Mouse (Mus musculus) intestine, embryonic 15.5 days (tissue): ENCODE measurements around the gene Ogfrl1. TPM values are rescaled to one million over a fixed set of nuclear protein-coding genes. Genes with fewer than 3 reads are reported as not detected.
A peak's percentile ranks its signal among the peaks of the same experiment; 100 is the strongest.

ENCODE experiments used
- ATAC-seq: fragments of 200-750 bp; cut with Nextera tagmentation; 2 replicates; pipeline ENCODE4 v1.8.0; 2017; ENCODE audit warnings: moderate TSS enrichment, moderate library complexity
- H3K27ac ChIP-seq: fragments of 300-500 bp; sonication (generic); 2 replicates; pipeline ENCODE4 v1.5.1; 2015; ENCODE audit warnings: mild to moderate bottlenecking, inconsistent platforms
- H3K27me3 ChIP-seq: fragments of 300-500 bp; sonication (generic); replicated peaks from 2 replicates; pipeline ENCODE4 v1.6.1; 2015; ENCODE audit warnings: inconsistent platforms
- H3K36me3 ChIP-seq: fragments of 300-500 bp; sonication (generic); 2 replicates; pipeline ENCODE4 v1.6.1; 2015; ENCODE audit warnings: inconsistent platforms
- H3K4me1 ChIP-seq: fragments of 300-500 bp; sonication (generic); replicated peaks from 2 replicates; pipeline ENCODE4 v1.6.1; 2015; ENCODE audit warnings: inconsistent platforms
- H3K4me2 ChIP-seq: fragments of 300-500 bp; sonication (generic); replicated peaks from 2 replicates; pipeline ENCODE4 v1.6.1; 2015; ENCODE audit warnings: mild to moderate bottlenecking, inconsistent platforms
- H3K4me3 ChIP-seq: fragments of 300-500 bp; sonication (generic); replicated peaks from 2 replicates; pipeline ENCODE4 v1.5.1; 2015; ENCODE audit warnings: inconsistent platforms
- H3K9ac ChIP-seq: fragments of 300-500 bp; sonication (generic); 2 replicates; pipeline ENCODE4 v1.6.1; 2015; ENCODE audit warnings: inconsistent platforms
- H3K9me3 ChIP-seq: fragments of 300-500 bp; sonication (generic); 2 replicates; pipeline ENCODE4 v1.6.1; 2016; ENCODE audit warnings: inconsistent platforms
- WGBS: fragments of 180-500 bp; shearing (Covaris S2); methylation state at CpG from one replicate; pipeline ENCODE4 v1.1.7; 2015; 5-methylcytosine and 5-hydroxymethylcytosine counted together
- polyA plus RNA-seq: library from polyadenylated mRNA; unstranded; fragments of >200 nt; fragmentation: Nextera tagmentation; extraction: Ambion mirVana; gene quantifications from 2 replicates; pipeline ENCODE4 v1.2.1, GENCODE M21; 2015

Gene Ogfrl1
- polyA plus RNA-seq, 1 experiment from 2014 or later: 7.6 TPM

DNA sequence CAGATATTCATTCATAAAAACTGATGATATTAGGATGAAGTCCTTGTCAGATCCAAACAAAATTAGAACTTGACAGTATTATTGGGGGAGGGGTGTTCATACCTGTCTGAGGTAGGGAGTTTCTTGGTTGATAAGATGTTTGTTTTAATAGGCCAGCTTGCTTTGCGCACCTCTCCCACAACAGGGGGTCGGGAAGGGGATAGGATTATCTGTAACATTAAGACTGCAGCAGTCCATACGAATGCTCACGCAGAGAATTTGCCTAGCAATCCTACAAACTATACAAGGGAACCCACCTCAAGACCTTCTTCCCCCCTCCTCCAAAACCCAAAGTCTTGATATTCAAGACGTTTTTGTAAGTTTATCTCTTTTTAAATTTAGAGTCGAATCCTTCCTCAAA, 13.2 kb downstream of the Ogfrl1 start:
- H3K36me3 ChIP-seq: no peaks in the 10 kb centered on the region
- H3K4me2 ChIP-seq: no peak overlapping the region
- H3K9me3 ChIP-seq: no peaks in the 10 kb centered on the region
- WGBS: 90% methylated on average over 6 of the region's 6 CpGs
- H3K4me3 ChIP-seq: no peak overlapping the region
- H3K27me3 ChIP-seq: no peaks in the 10 kb centered on the region
- H3K4me1 ChIP-seq: 0 out of 2 replicates have a peak, but pooled peaks cover 4% of the 10 kb centered on the region
- no peak overlapping the region for H3K27ac ChIP-seq
- no peak overlapping the region for H3K9ac ChIP-seq
- ATAC-seq: no peak

DNA sequence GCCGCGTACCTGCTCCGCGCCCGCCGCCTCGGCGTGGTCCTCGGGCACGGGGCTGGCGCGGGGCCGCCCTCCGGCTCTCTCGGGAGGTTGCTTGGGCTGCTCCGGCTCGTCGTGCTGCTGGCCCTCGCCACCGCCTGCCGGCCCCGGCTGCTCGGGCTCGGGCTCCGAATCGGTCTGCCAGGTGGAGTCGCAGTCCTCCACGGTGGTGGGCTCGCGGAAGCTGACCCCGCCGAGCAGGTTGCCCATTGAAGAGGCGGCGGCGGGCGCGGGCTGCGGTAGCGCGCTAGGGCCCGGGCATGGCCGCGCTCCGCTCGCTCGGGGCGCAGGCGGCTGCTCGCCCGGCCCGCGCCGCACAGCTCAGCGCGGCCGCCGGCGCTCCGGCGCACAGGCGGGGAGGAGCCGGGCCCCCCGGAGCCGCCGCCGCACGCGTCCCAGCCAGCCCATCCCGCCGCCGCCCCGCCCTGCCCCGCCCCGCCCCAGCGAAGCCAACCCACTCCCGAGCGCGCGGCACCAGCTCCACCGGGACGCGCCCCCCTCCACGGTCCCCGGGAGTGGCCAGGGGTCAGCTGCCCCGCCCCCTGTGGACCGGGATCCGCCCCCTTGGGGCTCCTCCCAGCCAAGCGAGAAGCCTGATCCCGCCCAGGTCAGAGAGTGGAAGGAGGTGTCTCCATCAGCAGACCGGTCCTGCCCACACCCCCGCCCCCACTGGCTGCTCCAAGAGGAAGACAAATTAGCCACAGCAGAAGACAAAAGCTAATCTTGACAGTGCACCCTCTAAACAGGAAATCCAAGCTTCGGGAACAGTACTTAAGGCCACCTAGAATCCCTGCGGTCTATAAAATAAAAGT, 14.5 kb downstream of the Ogfrl1 start:
- H3K36me3 ChIP-seq: no peaks in the 10 kb centered on the region
- H3K4me2 ChIP-seq: peak overlapping the region; percentile 97
- H3K4me3 ChIP-seq: peak overlapping the region; percentile 75
- peak; percentile 99 for ATAC-seq
- H3K9me3 ChIP-seq: no peaks in the 10 kb centered on the region
- 0 out of 2 replicates have a peak, but pooled peaks cover 4% of the 10 kb centered on the region for H3K4me1 ChIP-seq
- WGBS: under 1% methylated on average over 75 of the region's 93 CpGs
- H3K27me3 ChIP-seq: no peaks in the 10 kb centered on the region
- peak overlapping the region; percentile 74 for H3K9ac ChIP-seq
- peak overlapping the region; percentile 81 for H3K27ac ChIP-seq

DNA sequence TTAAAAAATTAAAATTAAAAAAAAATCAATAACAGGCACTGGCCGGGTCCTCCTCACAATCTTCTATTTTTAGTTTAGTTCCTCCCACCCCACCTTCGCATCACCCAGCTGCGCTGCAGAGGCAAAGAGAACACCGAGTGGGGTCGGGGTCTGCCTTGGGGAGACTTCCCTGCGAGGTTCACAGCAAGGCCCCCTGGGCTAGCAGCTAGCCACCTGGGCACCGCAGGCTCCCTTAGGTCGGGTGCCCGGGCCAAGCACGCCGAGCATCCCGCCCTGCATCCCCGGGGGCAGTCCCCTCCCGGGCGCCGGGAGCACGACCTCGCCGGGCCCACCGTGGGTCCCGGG, 15.1 kb downstream of the Ogfrl1 start:
- Histone ChIP-seq H3K4me3 (peak overlapping the region; percentile 75), H3K27me3 (no peaks in the 10 kb centered on the region), H3K9me3 (no peaks in the 10 kb centered on the region), H3K36me3 (no peaks in the 10 kb centered on the region), H3K4me2 (peak overlapping the region; percentile 97), H3K4me1 (0 out of 2 replicates have a peak, but pooled peaks cover 4% of the 10 kb centered on the region), H3K27ac (peak overlapping the region; percentile 81), H3K9ac (peak overlapping the region; percentile 74)
- under 1% methylated on average over 21 of the region's 21 CpGs for WGBS
- ATAC-seq: no peak

DNA sequence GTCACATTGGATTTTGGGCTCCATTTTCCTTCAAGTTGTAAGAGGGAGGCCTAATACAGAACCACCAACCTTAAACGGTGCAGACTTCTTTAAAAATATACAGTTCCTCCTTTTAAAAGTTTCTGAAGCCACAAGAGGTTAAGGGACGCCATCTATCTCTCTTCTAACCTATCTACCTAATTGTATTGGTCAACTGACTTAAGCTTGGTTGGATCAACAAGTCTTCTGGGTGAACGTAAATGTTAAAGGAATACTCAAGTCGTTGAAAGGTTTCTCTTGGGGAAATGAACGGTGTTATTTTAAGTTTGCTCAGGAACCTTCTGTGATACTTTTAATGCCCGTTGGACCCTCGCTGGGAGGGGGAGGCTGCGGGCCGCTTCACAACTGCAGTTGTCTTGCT, 15.5 kb downstream of the Ogfrl1 start:
- Histone ChIP-seq H3K4me3 (peak overlapping the region; percentile 75), H3K27me3 (no peaks in the 10 kb centered on the region), H3K9ac (peak overlapping the region; percentile 74; the same call in 1 of the 2 replicates), H3K4me2 (peak overlapping the region; percentile 97), H3K4me1 (0 out of 2 replicates have a peak, but pooled peaks cover 4% of the 10 kb centered on the region), H3K27ac (no peak overlapping the region), H3K9me3 (no peaks in the 10 kb centered on the region), H3K36me3 (no peaks in the 10 kb centered on the region)
- no peak for ATAC-seq
- WGBS: 18% methylated on average over 9 of the region's 9 CpGs

DNA sequence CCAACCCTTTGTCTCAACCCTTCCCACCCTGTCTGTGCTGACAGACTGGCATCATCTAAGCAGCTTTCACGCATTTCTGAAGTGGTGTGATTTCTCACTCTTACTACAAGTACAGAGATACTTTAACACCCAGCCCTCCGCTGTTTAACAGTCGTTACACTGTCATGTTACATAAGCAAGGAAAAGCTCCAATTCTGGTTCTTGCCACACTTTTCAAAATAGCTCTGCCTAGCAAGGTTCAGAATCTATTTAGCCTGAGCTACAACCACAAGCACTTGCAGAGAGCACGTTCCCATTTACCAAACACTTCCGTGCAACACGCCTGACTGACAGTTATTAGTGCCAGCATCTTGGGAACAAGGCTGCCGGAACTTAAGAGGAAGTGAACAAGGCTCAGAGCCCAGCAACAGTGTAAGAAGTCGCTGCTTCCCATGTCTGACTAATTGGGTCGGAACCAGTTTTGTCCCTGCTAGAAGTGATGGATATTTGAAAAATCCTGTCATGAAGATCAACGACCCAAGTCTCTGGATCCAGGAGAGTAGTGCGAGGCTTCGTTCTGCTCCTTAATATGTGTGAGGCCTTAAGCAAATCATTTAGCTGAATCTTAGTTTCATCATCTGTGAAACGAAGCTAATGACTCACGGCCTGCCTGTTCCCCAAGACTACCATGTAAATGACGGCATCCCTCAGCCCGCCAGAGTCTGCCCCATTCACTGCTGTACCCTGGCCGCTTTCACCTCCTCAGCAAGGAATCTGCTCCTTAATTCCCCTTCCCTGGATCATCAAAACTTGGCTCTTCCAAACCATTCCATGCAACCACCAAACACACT, 17.4 kb downstream of the Ogfrl1 start:
- no peak for ATAC-seq
- Histone ChIP-seq H3K27me3 (no peaks in the 10 kb centered on the region), H3K4me3 (no peak overlapping the region), H3K9me3 (no peaks in the 10 kb centered on the region), H3K9ac (no peak overlapping the region), H3K36me3 (no peaks in the 10 kb centered on the region), H3K27ac (no peak overlapping the region), H3K4me2 (no peak overlapping the region), H3K4me1 (0 out of 2 replicates have a peak, but pooled peaks cover 4% of the 10 kb centered on the region)
- WGBS: 66% methylated on average over 17 of the region's 17 CpGs

DNA sequence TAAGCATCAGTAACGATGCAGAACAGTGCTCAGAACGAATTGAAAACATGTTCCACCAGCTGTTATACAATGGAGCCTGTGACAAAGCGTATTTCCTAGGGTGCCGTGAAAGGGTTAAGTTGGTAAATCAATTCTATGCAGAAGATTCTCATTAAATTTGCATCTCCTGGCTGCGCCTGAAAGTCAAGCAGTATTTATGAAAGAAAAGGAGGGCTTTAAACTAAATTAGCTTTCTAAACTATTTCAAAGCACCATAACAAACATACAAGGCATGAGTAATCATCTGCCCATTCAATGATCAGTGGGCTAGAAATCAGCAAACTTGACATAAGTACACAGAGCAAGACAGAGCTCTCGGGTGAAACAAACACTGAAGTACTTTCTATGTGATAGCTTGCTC, 18.3 kb downstream of the Ogfrl1 start:
- WGBS: 73% methylated on average over 6 of the region's 6 CpGs
- Histone ChIP-seq H3K27me3 (no peaks in the 10 kb centered on the region), H3K4me1 (0 out of 2 replicates have a peak, but pooled peaks cover 4% of the 10 kb centered on the region), H3K9ac (no peak overlapping the region), H3K36me3 (no peaks in the 10 kb centered on the region), H3K4me2 (no peak overlapping the region), H3K9me3 (no peaks in the 10 kb centered on the region), H3K27ac (no peak overlapping the region), H3K4me3 (no peak overlapping the region)
- ATAC-seq: no peak

DNA sequence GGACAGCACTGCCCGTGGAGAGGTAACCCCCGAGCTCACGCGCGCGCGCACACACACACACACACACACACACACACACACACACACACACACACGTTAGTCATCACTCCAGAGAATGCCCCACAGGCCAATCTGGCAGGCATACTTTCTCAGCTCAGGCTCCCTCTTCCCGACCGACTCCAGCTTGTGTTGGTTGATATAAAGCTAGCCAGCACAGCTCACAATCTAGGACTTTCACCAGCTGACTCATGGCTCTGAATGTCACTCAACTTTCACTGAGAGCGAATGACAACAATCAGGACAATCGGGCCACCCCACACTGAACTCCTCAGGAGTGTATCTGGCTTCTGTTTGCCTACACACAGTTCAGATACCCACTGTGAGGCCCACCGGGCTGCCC, 20.0 kb downstream of the Ogfrl1 start:
- no peak overlapping the region for H3K27ac ChIP-seq
- no peak for ATAC-seq
- WGBS: 75% methylated on average over 13 of the region's 13 CpGs

DNA sequence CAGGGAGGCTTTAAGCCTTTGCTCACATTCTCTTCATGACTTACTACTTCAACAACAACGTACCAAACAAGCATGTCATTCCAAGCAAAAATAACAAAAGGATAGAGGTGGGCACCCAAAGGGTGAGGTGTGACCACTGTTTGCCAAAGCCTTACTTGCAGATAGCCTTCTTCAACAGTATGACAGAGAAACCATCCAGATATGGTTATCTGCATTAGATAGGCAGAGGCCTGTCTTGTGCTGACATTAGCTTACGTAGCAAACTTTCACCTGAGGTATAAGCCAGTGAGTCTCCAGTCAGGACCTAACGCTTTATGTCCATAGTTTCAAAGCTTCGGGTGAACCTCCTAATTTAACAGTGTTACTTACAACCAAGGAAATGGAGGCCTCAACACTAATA, 23.4 kb downstream of the Ogfrl1 start:
- Histone ChIP-seq H3K4me3 (no peak overlapping the region), H3K27ac (no peak overlapping the region), H3K9me3 (no peaks in the 10 kb centered on the region), H3K9ac (no peak overlapping the region), H3K27me3 (no peaks in the 10 kb centered on the region), H3K4me2 (no peak overlapping the region), H3K36me3 (no peaks in the 10 kb centered on the region), H3K4me1 (no peaks in the 10 kb centered on the region)
- 75% methylated on average over 4 of the region's 4 CpGs for WGBS
- ATAC-seq: no peak

More for the DNA sequence above, 20.0 kb downstream of the Ogfrl1 start:
- Histone ChIP-seq H3K9ac (no peak overlapping the region), H3K4me3 (no peak overlapping the region), H3K9me3 (no peaks in the 10 kb centered on the region), H3K36me3 (no peaks in the 10 kb centered on the region), H3K4me1 (0 out of 2 replicates have a peak, but pooled peaks cover 2% of the 10 kb centered on the region), H3K27me3 (no peaks in the 10 kb centered on the region), H3K4me2 (no peak overlapping the region)

DNA sequence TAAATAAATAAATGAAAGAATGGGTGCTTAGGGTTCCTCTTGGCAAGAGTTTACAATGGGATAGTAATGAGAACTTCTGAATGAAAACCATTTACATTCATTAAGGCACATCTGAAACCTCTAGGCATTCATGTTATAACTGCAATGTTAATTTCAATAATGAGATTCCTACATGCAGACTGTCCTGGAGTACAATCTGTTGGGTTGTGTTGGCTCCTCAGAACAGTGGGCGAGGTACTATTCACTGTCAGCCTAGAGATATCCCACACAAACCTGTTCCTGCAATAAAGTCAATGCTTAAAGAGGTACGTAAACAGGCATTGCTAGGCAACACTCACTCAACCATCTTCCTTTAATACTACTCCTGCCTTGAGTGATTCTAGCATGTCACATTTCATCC, 32.0 kb downstream of the Ogfrl1 start:
- WGBS: 84% methylated on average over 2 of the region's 2 CpGs
- ATAC-seq: no peak
- Histone ChIP-seq H3K27me3 (no peaks in the 10 kb centered on the region), H3K4me1 (no peaks in the 10 kb centered on the region), H3K9me3 (no peaks in the 10 kb centered on the region), H3K27ac (no peak overlapping the region), H3K4me3 (no peak overlapping the region), H3K4me2 (no peak overlapping the region), H3K36me3 (no peaks in the 10 kb centered on the region), H3K9ac (no peak overlapping the region)

DNA sequence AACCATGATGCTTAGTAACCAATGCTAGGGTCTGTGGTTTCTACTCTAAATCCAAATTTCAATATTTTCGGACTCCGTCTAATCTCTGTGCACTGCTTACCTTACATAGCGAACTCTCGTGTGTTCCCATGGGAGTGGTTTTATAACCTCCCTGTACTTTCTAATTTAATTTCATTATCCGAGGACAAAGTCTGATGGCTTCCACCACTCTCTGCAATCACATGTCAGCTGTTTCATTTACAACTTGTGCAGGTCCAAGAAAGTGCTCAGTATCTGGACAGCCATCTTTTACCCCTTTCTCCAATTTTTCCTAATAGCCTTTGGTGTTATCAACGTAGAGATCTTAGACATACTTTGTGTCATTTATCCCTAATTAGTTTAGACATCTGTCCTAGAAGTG, 44.7 kb downstream of the Ogfrl1 start:
- no peak overlapping the region for H3K9ac ChIP-seq
- WGBS: 78% methylated on average over 6 of the region's 6 CpGs
- no peak overlapping the region for H3K4me3 ChIP-seq
- no peaks in the 10 kb centered on the region for H3K27me3 ChIP-seq
- no peaks in the 10 kb centered on the region for H3K4me1 ChIP-seq
- ATAC-seq: peak; percentile 55; the same call in 1 of the 2 replicates
- no peak overlapping the region for H3K4me2 ChIP-seq
- H3K9me3 ChIP-seq: no peaks in the 10 kb centered on the region
- no peaks in the 10 kb centered on the region for H3K36me3 ChIP-seq
- H3K27ac ChIP-seq: no peak overlapping the region

DNA sequence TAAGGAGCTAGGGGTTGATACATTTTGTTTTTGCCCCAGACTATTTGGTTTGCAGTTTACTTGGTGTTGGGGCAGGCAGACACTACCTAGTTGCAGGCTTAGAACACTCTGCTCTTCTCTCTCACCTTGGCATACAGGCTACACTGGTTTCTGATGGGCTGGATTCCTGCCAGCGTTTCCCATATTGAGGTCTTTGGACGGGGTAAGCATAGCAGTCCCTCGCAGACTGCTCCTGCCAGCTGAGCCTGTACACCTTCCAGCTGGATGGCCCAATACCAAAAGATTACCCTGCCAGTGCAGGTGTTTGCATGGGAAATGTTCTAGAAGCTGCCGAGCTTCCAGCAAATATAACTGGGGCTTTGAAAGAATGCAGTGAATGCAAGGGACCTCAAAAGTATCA, 45.8 kb downstream of the Ogfrl1 start:
- no peak overlapping the region for H3K4me3 ChIP-seq
- no peak overlapping the region for H3K9ac ChIP-seq
- no peaks in the 10 kb centered on the region for H3K27me3 ChIP-seq
- H3K4me2 ChIP-seq: no peak overlapping the region
- no peak overlapping the region for H3K27ac ChIP-seq
- WGBS: 63% methylated on average over 4 of the region's 4 CpGs
- ATAC-seq: no peak
- H3K36me3 ChIP-seq: no peaks in the 10 kb centered on the region
- H3K9me3 ChIP-seq: no peaks in the 10 kb centered on the region
- H3K4me1 ChIP-seq: no peaks in the 10 kb centered on the region

DNA sequence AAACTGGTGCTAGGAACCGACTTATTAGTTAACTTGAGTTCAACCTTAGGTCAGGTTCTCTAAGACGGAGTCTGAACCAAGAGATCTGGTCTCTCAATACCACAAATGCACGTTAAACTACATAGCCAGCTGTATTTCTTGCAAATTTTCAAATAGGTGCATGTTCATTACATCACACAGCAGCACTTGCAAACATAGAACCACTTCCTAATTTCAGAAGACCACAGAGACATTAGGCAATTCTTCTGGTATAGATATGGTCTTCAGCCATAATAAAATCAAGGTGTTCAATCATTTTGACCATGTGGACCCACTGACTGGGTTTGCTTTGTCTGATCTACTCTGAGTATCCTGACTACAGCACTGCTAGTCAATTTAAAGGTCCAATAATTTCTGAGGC, 51.9 kb downstream of the Ogfrl1 start:
- Histone ChIP-seq H3K9ac (no peak overlapping the region), H3K4me3 (no peak overlapping the region), H3K4me2 (no peak overlapping the region), H3K36me3 (no peaks in the 10 kb centered on the region), H3K27ac (no peak overlapping the region), H3K9me3 (no peaks in the 10 kb centered on the region), H3K27me3 (no peaks in the 10 kb centered on the region), H3K4me1 (no peaks in the 10 kb centered on the region)
- 76% methylated on average over 3 of the region's 3 CpGs for WGBS
- no peak for ATAC-seq
